Mouse (Mus musculus): ENCODE data around the gene Rps6ka2. TPM values are rescaled to one million over a fixed set of nuclear protein-coding genes. Genes with fewer than 3 reads are reported as not detected.
"Not testable (repeated sequence)": the region's sequence is repeated elsewhere in the genome, so short reads cannot be mapped to it uniquely, and the experiment has no call there.

The Rps6ka2 gene
- polyA plus RNA-seq, 1 experiment from 2014 or later: 24.8 TPM

- not testable (repeated sequence) for ATAC-seq (ENCODE audit: insufficient number of reproducible peaks, insufficient read depth, low FRiP score, low TSS enrichment, low read depth); H3K36me3 ChIP-seq; H3K27ac ChIP-seq; H3K27me3 ChIP-seq; H3K4me1 ChIP-seq (replicated peaks); H3K4me2 ChIP-seq; H3K9me3 ChIP-seq; H3K9ac ChIP-seq (replicated peaks); H3K4me3 ChIP-seq (replicated peaks)
- 84% methylated on average over 6 of the region's 6 CpGs for WGBS
Measured at GRCm38 (mm10) chr17:7319789-7320188, 149.9 kb downstream of the Rps6ka2 start.

GRCm38 (mm10) chr17:7324346-7324745, 154.4 kb downstream of the Rps6ka2 start, which contains the start of gene Tcp10a:
Tcp10a (plus strand) TSS chr17:7324646.
- 91% methylated on average over 5 of the region's 5 CpGs for WGBS
- not testable (repeated sequence) for H3K9ac ChIP-seq (replicated peaks); H3K9me3 ChIP-seq; H3K27me3 ChIP-seq; H3K27ac ChIP-seq; H3K36me3 ChIP-seq; H3K4me2 ChIP-seq; H3K4me3 ChIP-seq (replicated peaks); ATAC-seq (ENCODE audit: insufficient number of reproducible peaks, insufficient read depth, low FRiP score, low TSS enrichment, low read depth); H3K4me1 ChIP-seq (replicated peaks)

DNA sequence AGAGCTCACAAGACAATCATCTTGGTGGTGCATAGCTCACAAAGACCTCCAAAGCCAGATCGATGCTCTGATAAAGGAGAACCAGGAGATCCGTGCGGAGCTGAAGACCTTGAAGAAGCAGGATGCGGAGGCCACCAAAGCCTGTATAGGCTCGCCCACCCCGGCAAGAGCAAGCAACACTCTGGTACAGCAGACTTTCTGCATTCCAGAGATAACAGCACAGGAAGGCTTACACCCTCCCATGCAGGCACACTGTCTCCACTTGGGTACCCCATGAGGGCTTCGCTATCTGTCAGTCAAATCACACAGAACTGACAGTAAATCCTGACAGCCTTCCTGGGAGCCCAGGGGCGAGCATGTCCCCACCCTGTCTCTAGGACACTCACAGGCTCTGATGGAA, 156.5 kb downstream of the Rps6ka2 start:
- not testable (repeated sequence) for H3K4me3 ChIP-seq (replicated peaks); H3K27ac ChIP-seq; H3K36me3 ChIP-seq; H3K9me3 ChIP-seq; H3K9ac ChIP-seq (replicated peaks); H3K4me2 ChIP-seq; ATAC-seq (ENCODE audit: insufficient number of reproducible peaks, insufficient read depth, low FRiP score, low TSS enrichment, low read depth); H3K27me3 ChIP-seq; H3K4me1 ChIP-seq (replicated peaks)
- WGBS: 74% methylated on average over 5 of the region's 8 CpGs

DNA sequence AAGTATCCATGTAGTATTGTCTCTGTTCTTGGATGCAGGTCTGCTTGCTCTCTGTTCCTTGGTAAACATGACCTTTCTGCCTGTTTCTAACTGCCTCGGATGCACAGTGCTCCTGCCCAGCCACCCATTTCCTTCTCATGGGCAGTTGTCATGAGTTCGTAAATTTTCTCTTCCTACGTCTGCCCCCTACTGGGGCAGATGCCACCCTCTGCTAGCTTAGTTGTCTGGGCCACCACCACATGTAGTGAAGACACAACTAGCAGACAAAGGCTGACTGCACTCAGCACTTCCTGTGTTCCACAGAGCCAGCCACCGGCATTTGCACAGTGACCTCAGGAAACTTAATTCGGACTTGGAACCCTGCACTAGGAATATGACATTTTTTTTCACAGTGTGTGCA, 162.8 kb downstream of the Rps6ka2 start:
- H3K4me3 ChIP-seq (replicated peaks); H3K4me1 ChIP-seq (replicated peaks); H3K4me2 ChIP-seq; ATAC-seq (ENCODE audit: insufficient number of reproducible peaks, insufficient read depth, low FRiP score, low TSS enrichment, low read depth); H3K36me3 ChIP-seq; H3K27me3 ChIP-seq; H3K27ac ChIP-seq; H3K9me3 ChIP-seq; H3K9ac ChIP-seq (replicated peaks): not testable (repeated sequence)
- WGBS: 97% methylated on average over 2 of the region's 5 CpGs

GRCm38 (mm10) chr17:7337381-7337780, 167.5 kb downstream of the Rps6ka2 start:
- not testable (repeated sequence) for ATAC-seq (ENCODE audit: insufficient number of reproducible peaks, insufficient read depth, low FRiP score, low TSS enrichment, low read depth); H3K27ac ChIP-seq; H3K9ac ChIP-seq (replicated peaks); H3K27me3 ChIP-seq; H3K36me3 ChIP-seq; H3K4me1 ChIP-seq (replicated peaks); H3K4me3 ChIP-seq (replicated peaks); H3K4me2 ChIP-seq; H3K9me3 ChIP-seq
- WGBS: 77% methylated on average over 9 of the region's 9 CpGs

- not testable (repeated sequence) for H3K27me3 ChIP-seq; ATAC-seq (ENCODE audit: insufficient number of reproducible peaks, insufficient read depth, low FRiP score, low TSS enrichment, low read depth); H3K4me2 ChIP-seq; H3K4me1 ChIP-seq (replicated peaks); H3K27ac ChIP-seq; H3K9ac ChIP-seq (replicated peaks); H3K9me3 ChIP-seq; H3K36me3 ChIP-seq; H3K4me3 ChIP-seq (replicated peaks)
- WGBS: 66% methylated on average over 2 of the region's 3 CpGs
Measured at GRCm38 (mm10) chr17:7348765-7349164, 178.8 kb downstream of the Rps6ka2 start.

- H3K36me3 ChIP-seq; H3K27me3 ChIP-seq; ATAC-seq (ENCODE audit: insufficient number of reproducible peaks, insufficient read depth, low FRiP score, low TSS enrichment, low read depth); H3K9me3 ChIP-seq; H3K27ac ChIP-seq; H3K4me1 ChIP-seq (replicated peaks); H3K4me2 ChIP-seq; H3K4me3 ChIP-seq (replicated peaks); H3K9ac ChIP-seq (replicated peaks): not testable (repeated sequence)
- WGBS: 79% methylated on average over 1 of the region's 1 CpGs
Measured at GRCm38 (mm10) chr17:7352596-7352995, 182.7 kb downstream of the Rps6ka2 start, which contains the start of gene Ttll2. Ttll2 (minus strand) TSS chr17:7352696.

Other genes starting within 250 kb of the Rps6ka2 start
- 37.7 and 44.0 TPM in 2 replicates for gene Rsph3b, start 221.4 kb upstream of the Rps6ka2 start, polyA plus RNA-seq (2016; fragmentation: Nextera tagmentation; extraction: Ambion mirVana)
- gene Tagap1, start 209.0 kb upstream of the Rps6ka2 start, polyA plus RNA-seq (2016; fragmentation: Nextera tagmentation; extraction: Ambion mirVana): 69.0 and 70.8 TPM in 2 replicates
- gene Rnaset2b, start 199.5 kb upstream of the Rps6ka2 start, polyA plus RNA-seq (2016; fragmentation: Nextera tagmentation; extraction: Ambion mirVana): 169 and 173 TPM in 2 replicates
- gene Gm49721, start 191.2 kb upstream of the Rps6ka2 start, polyA plus RNA-seq (2016; fragmentation: Nextera tagmentation; extraction: Ambion mirVana): 0.56 and 0.61 TPM in 2 replicates
- gene Gm1604a, start 144.5 kb upstream of the Rps6ka2 start, polyA plus RNA-seq (2016; fragmentation: Nextera tagmentation; extraction: Ambion mirVana): not detected in 2 replicates
- gene Tcp10a, start 154.5 kb downstream of the Rps6ka2 start, polyA plus RNA-seq (2016; fragmentation: Nextera tagmentation; extraction: Ambion mirVana): not detected in 2 replicates
- gene Ttll2, start 182.6 kb downstream of the Rps6ka2 start, polyA plus RNA-seq (2016; fragmentation: Nextera tagmentation; extraction: Ambion mirVana): not detected in 2 replicates
- gene Gm49630, start 201.9 kb downstream of the Rps6ka2 start, polyA plus RNA-seq (2016; fragmentation: Nextera tagmentation; extraction: Ambion mirVana): not detected in 2 replicates
- not detected in 2 replicates for gene Unc93a2, start 215.3 kb downstream of the Rps6ka2 start, polyA plus RNA-seq (2016; fragmentation: Nextera tagmentation; extraction: Ambion mirVana)